ENCODE assay signal across 15 mouse cellular contexts in genomic region chrX:51349682-51350081, GRCm38 (mm10).
DNase-seq lines count a peak whose midpoint lies in the region; ATAC-seq and TF ChIP-seq lines count a peak whose summit lies in the region.
"Had no signal": no experiment of that assay in that cellular context is flagged by ENCODE, and none has a peak within 500 bp of the region (broad histone marks: within the 10 kb centered on the region; RNA-seq: fewer than 3 reads in every experiment).

No protein-coding gene starts in this region.

- no peak overlapping the region for H3K9ac ChIP-seq in forebrain, embryonic 14.5 days (ENCODE audit: low read length)
- H3K9ac ChIP-seq in forebrain, embryonic 15.5 days (replicated peaks): no peak overlapping the region
- no peak overlapping the region for H3K9ac ChIP-seq in forebrain, postnatal 0 days
- H3K9ac ChIP-seq in forebrain, embryonic 12.5 days: no peak overlapping the region
- H3K9ac ChIP-seq: embryonic facial prominence, embryonic 12.5 days; forebrain, embryonic 13.5 days had no signal

- no peak for TF ChIP-seq CTCF in forebrain, postnatal 0 days (IDR thresholded peaks at IDR 0.05; ENCODE audit: low read depth)
- TF ChIP-seq CTCF in left cerebral cortex, adult 2 months (IDR thresholded peaks at IDR 0.05): no peak

- H3K27me3 ChIP-seq in forebrain, embryonic 14.5 days (replicated peaks; ENCODE audit: control insufficient read depth, insufficient read depth, low read length): no peaks in the 10 kb centered on the region
- no peaks in the 10 kb centered on the region for H3K27me3 ChIP-seq in forebrain, embryonic 15.5 days
- H3K27me3 ChIP-seq in forebrain, postnatal 0 days (ENCODE audit: insufficient read depth, low read length): no peaks in the 10 kb centered on the region
- H3K27me3 ChIP-seq in forebrain, embryonic 12.5 days: no peaks in the 10 kb centered on the region
- H3K27me3 ChIP-seq: embryonic facial prominence, embryonic 12.5 days; forebrain, embryonic 13.5 days had no signal

- peak; percentile 37 for DNase-seq in forebrain, embryonic 14.5 days (ENCODE audit: low spot score)
- peak; percentile 8 for DNase-seq in forebrain, postnatal 0 days
- no peak for DNase-seq in left cerebral cortex, adult 2 months (ENCODE audit: extremely low spot score in 1 of 2, low spot score in 2 of 2)
- DNase-seq: adrenal gland, adult 2 months; adrenal gland, postnatal 10 days; adrenal gland, postnatal 25 days; cerebellum, adult 11-12 months; cerebellum, adult 2 months; cerebellum, adult 9-11 months; cerebellum, postnatal 25 days had no signal

- intact Hi-C loops in left cerebral cortex, adult 2 months (cut with DNase I): no loop called here

- WGBS in forebrain, embryonic 14.5 days: 73% methylated on average over 1 of the region's 1 CpGs
- 73% methylated on average over 1 of the region's 1 CpGs for WGBS in forebrain, embryonic 15.5 days
- 69% methylated on average over 1 of the region's 1 CpGs for WGBS in forebrain, postnatal 0 days
- WGBS in forebrain, embryonic 12.5 days: 89% methylated on average over 1 of the region's 1 CpGs

- no peaks in the 10 kb centered on the region for H3K36me3 ChIP-seq in forebrain, embryonic 14.5 days (ENCODE audit: control insufficient read depth, insufficient read depth, low read length)
- H3K36me3 ChIP-seq in forebrain, embryonic 15.5 days: no peaks in the 10 kb centered on the region
- no peaks in the 10 kb centered on the region for H3K36me3 ChIP-seq in forebrain, postnatal 0 days (ENCODE audit: insufficient read depth)
- H3K36me3 ChIP-seq in forebrain, embryonic 12.5 days (replicated peaks): no peaks in the 10 kb centered on the region
- H3K36me3 ChIP-seq: embryonic facial prominence, embryonic 10.5 days; embryonic facial prominence, embryonic 12.5 days had no signal

- no peaks in the 10 kb centered on the region for H3K9me3 ChIP-seq in forebrain, embryonic 14.5 days (replicated peaks; ENCODE audit: control insufficient read depth, low read length)
- no peaks in the 10 kb centered on the region for H3K9me3 ChIP-seq in forebrain, embryonic 15.5 days
- no peaks in the 10 kb centered on the region for H3K9me3 ChIP-seq in forebrain, postnatal 0 days (ENCODE audit: low read length)
- no peaks in the 10 kb centered on the region for H3K9me3 ChIP-seq in forebrain, embryonic 12.5 days
- H3K9me3 ChIP-seq: embryonic facial prominence, embryonic 10.5 days; embryonic facial prominence, embryonic 12.5 days; forebrain, embryonic 13.5 days had no signal

- ATAC-seq in forebrain, embryonic 14.5 days: no peak
- no peak for ATAC-seq in forebrain, embryonic 15.5 days (replicated peaks)
- peak; percentile 54; the same call in 1 of the 2 replicates for ATAC-seq in forebrain, postnatal 0 days
- ATAC-seq in forebrain, embryonic 12.5 days (ENCODE audit: low FRiP score): no peak
- ATAC-seq: forebrain, embryonic 13.5 days had no signal

- no peak overlapping the region for H3K4me3 ChIP-seq in forebrain, embryonic 14.5 days (ENCODE audit: low read depth, low read length)
- no peak overlapping the region for H3K4me3 ChIP-seq in forebrain, embryonic 15.5 days
- H3K4me3 ChIP-seq in forebrain, postnatal 0 days (ENCODE audit: low read depth, low read length): no peak overlapping the region
- no peak overlapping the region for H3K4me3 ChIP-seq in forebrain, embryonic 12.5 days (replicated peaks)
- H3K4me3 ChIP-seq in left cerebral cortex, adult 2 months: no peak overlapping the region
- H3K4me3 ChIP-seq: embryonic facial prominence, embryonic 10.5 days; embryonic facial prominence, embryonic 12.5 days; forebrain, embryonic 13.5 days had no signal

- no peak overlapping the region for H3K27ac ChIP-seq in forebrain, embryonic 14.5 days (ENCODE audit: low read depth, low read length)
- H3K27ac ChIP-seq in forebrain, embryonic 15.5 days (replicated peaks): no peak overlapping the region
- no peak overlapping the region for H3K27ac ChIP-seq in forebrain, postnatal 0 days (ENCODE audit: low read depth, low read length)
- no peak overlapping the region for H3K27ac ChIP-seq in forebrain, embryonic 12.5 days
- no peak overlapping the region for H3K27ac ChIP-seq in left cerebral cortex, adult 2 months
- H3K27ac ChIP-seq: embryonic facial prominence, embryonic 10.5 days; embryonic facial prominence, embryonic 12.5 days; forebrain, embryonic 13.5 days had no signal

- no peak overlapping the region for H3K4me2 ChIP-seq in forebrain, embryonic 14.5 days (ENCODE audit: low read length)
- no peak overlapping the region for H3K4me2 ChIP-seq in forebrain, embryonic 15.5 days (replicated peaks)
- no peak overlapping the region for H3K4me2 ChIP-seq in forebrain, postnatal 0 days (ENCODE audit: low read depth)
- H3K4me2 ChIP-seq in forebrain, embryonic 12.5 days: no peak overlapping the region
- H3K4me2 ChIP-seq: embryonic facial prominence, embryonic 12.5 days; forebrain, embryonic 13.5 days had no signal

- no peaks in the 10 kb centered on the region for H3K4me1 ChIP-seq in forebrain, embryonic 14.5 days (ENCODE audit: control insufficient read depth, insufficient read depth, low read length)
- H3K4me1 ChIP-seq in forebrain, embryonic 15.5 days: no peaks in the 10 kb centered on the region
- H3K4me1 ChIP-seq in forebrain, postnatal 0 days (ENCODE audit: insufficient read depth): no peaks in the 10 kb centered on the region
- no peaks in the 10 kb centered on the region for H3K4me1 ChIP-seq in forebrain, embryonic 12.5 days
- H3K4me1 ChIP-seq: embryonic facial prominence, embryonic 10.5 days; embryonic facial prominence, embryonic 12.5 days; forebrain, embryonic 13.5 days had no signal

Comparison
In these comparisons a context has a peak if more than half of its experiments do, and no peak if none do; other contexts are left out.
1. DNase-seq: peak in forebrain, embryonic 14.5 days (single experiment) and forebrain, postnatal 0 days (single experiment); none in left cerebral cortex, adult 2 months (0 of 2).